Mouse (Mus musculus) 416B (cell line): ENCODE measurements around the gene Gga1.

ENCODE experiments used
- DNase-seq: peaks from one replicate; pipeline ENCODE4 v3.0.0; 2011; ENCODE audit warnings: low read depth

The Gga1 gene

GRCm38 (mm10) chr15:78914091-78914822 is 37.3 kb downstream of the Gga1 start:
- DNase-seq, result no peak

- no peak for DNase-seq
Measured at GRCm38 (mm10) chr15:78914823-78915659, 38.1 kb downstream of the Gga1 start.

- DNase-seq, result peak; percentile 90
Measured at GRCm38 (mm10) chr15:78915660-78916017, 38.6 kb downstream of the Gga1 start.

- no peak for DNase-seq
Measured at GRCm38 (mm10) chr15:78916052-78916826, 39.2 kb downstream of the Gga1 start.

- no peak for DNase-seq
Measured at GRCm38 (mm10) chr15:78918126-78918525, 41.1 kb downstream of the Gga1 start.

- no peak for DNase-seq
Measured at GRCm38 (mm10) chr15:78919914-78920313, 42.9 kb downstream of the Gga1 start.

- no peak for DNase-seq
Measured at GRCm38 (mm10) chr15:78922700-78923099, 45.7 kb downstream of the Gga1 start.

- DNase-seq, result peak; percentile 93
Measured at GRCm38 (mm10) chr15:78923585-78923984, 46.6 kb downstream of the Gga1 start.

GRCm38 (mm10) chr15:78925129-78925528 is 48.1 kb downstream of the Gga1 start:
- DNase-seq, result no peak

GRCm38 (mm10) chr15:78926021-78926919 is 49.3 kb downstream of the Gga1 start, which contains the start of gene Lgals1:
Gene Lgals1 (plus strand): TSS chr15:78926725.
- peak; percentile 96 for DNase-seq

- DNase-seq, result peak; percentile 65
Measured at GRCm38 (mm10) chr15:78927021-78927787, 50.2 kb downstream of the Gga1 start.

- DNase-seq, result peak; percentile 99
Measured at GRCm38 (mm10) chr15:78927788-78928457, 50.9 kb downstream of the Gga1 start.

- DNase-seq, result no peak
Measured at GRCm38 (mm10) chr15:78928539-78928938, 51.5 kb downstream of the Gga1 start.

GRCm38 (mm10) chr15:78930192-78930706 is 53.3 kb downstream of the Gga1 start:
- no peak for DNase-seq

GRCm38 (mm10) chr15:78930801-78931426 is 53.9 kb downstream of the Gga1 start:
- peak; percentile 34 for DNase-seq

GRCm38 (mm10) chr15:78931577-78931976 is 54.6 kb downstream of the Gga1 start:
- peak; percentile 95 for DNase-seq

GRCm38 (mm10) chr15:78934784-78935320 is 57.9 kb downstream of the Gga1 start, which contains the start of gene Nol12:
Gene Nol12 (plus strand): TSS chr15:78934933.
- DNase-seq, result peak; percentile 96

- no peak for DNase-seq
Measured at GRCm38 (mm10) chr15:78936403-78936802, 59.4 kb downstream of the Gga1 start.

- DNase-seq, result no peak
Measured at GRCm38 (mm10) chr15:78937311-78937710, 60.3 kb downstream of the Gga1 start.
